Mouse (Mus musculus): ENCODE results near the gene Fabp7. TPM values are rescaled to one million over a fixed set of nuclear protein-coding genes. Genes with fewer than 3 reads are reported as not detected.

The Fabp7 gene
- total and polyA plus RNA-seq, 2 experiments from 2014 or later = 1,177 to 2,604 TPM

GRCm38 (mm10) chr10:57747127-57747526, 37.6 kb upstream of the Fabp7 start:
- no peak for TF ChIP-seq CTCF (IDR thresholded peaks at IDR 0.05; ENCODE audit: low read depth)
- Histone ChIP-seq H3K36me3 (ENCODE audit: insufficient read depth) (no peaks in the 10 kb centered on the region), H3K27me3 (ENCODE audit: insufficient read depth, low read length) (no peaks in the 10 kb centered on the region), H3K9me3 (ENCODE audit: low read length) (no peaks in the 10 kb centered on the region), H3K4me3 (ENCODE audit: low read depth, low read length) (no peak overlapping the region), H3K9ac (no peak overlapping the region), H3K4me2 (ENCODE audit: low read depth) (no peak overlapping the region), H3K27ac (ENCODE audit: low read depth, low read length) (no peak overlapping the region), H3K4me1 (ENCODE audit: insufficient read depth) (no peaks in the 10 kb centered on the region)
- DNase-seq (no peak), ATAC-seq (no peak)

GRCm38 (mm10) chr10:57753343-57753742, 31.3 kb upstream of the Fabp7 start:
- WGBS = 88% methylated on average over 1 of the region's 1 CpGs
- Histone ChIP-seq H3K4me1 (ENCODE audit: insufficient read depth) (no peaks in the 10 kb centered on the region), H3K4me3 (ENCODE audit: low read depth, low read length) (no peak overlapping the region), H3K9me3 (ENCODE audit: low read length) (no peaks in the 10 kb centered on the region), H3K36me3 (ENCODE audit: insufficient read depth) (no peaks in the 10 kb centered on the region), H3K27me3 (ENCODE audit: insufficient read depth, low read length) (no peaks in the 10 kb centered on the region), H3K27ac (ENCODE audit: low read depth, low read length) (no peak overlapping the region), H3K9ac (no peak overlapping the region), H3K4me2 (ENCODE audit: low read depth) (no peak overlapping the region)
- ATAC-seq (no peak), DNase-seq (no peak)
- TF ChIP-seq CTCF (IDR thresholded peaks at IDR 0.05; ENCODE audit: low read depth) = no peak

GRCm38 (mm10) chr10:57755201-57755736, 29.4 kb upstream of the Fabp7 start:
- WGBS = 97% methylated on average over 2 of the region's 2 CpGs
- ATAC-seq = no peak
- no peak overlapping the region for H3K9ac ChIP-seq
- H3K27ac ChIP-seq (ENCODE audit: low read depth, low read length) = no peak overlapping the region
- no peaks in the 10 kb centered on the region for H3K4me1 ChIP-seq (ENCODE audit: insufficient read depth)
- no peak for DNase-seq
- no peak overlapping the region for H3K4me2 ChIP-seq (ENCODE audit: low read depth)
- no peaks in the 10 kb centered on the region for H3K9me3 ChIP-seq (ENCODE audit: low read length)
- H3K4me3 ChIP-seq (ENCODE audit: low read depth, low read length) = no peak overlapping the region
- H3K27me3 ChIP-seq (ENCODE audit: insufficient read depth, low read length) = no peaks in the 10 kb centered on the region
- no peak for TF ChIP-seq CTCF (IDR thresholded peaks at IDR 0.05; ENCODE audit: low read depth)
- no peaks in the 10 kb centered on the region for H3K36me3 ChIP-seq (ENCODE audit: insufficient read depth)

- Histone ChIP-seq H3K27ac (ENCODE audit: low read depth, low read length) (no peak overlapping the region), H3K4me1 (ENCODE audit: insufficient read depth) (no peaks in the 10 kb centered on the region), H3K9me3 (ENCODE audit: low read length) (no peaks in the 10 kb centered on the region), H3K4me2 (ENCODE audit: low read depth) (no peak overlapping the region), H3K9ac (no peak overlapping the region), H3K4me3 (ENCODE audit: low read depth, low read length) (no peak overlapping the region), H3K27me3 (ENCODE audit: insufficient read depth, low read length) (no peaks in the 10 kb centered on the region), H3K36me3 (ENCODE audit: insufficient read depth) (no peaks in the 10 kb centered on the region)
- 92% methylated on average over 2 of the region's 2 CpGs for WGBS
- DNase-seq (no peak), ATAC-seq (no peak)
- TF ChIP-seq CTCF (IDR thresholded peaks at IDR 0.05; ENCODE audit: low read depth) = no peak
Observed at GRCm38 (mm10) chr10:57758999-57759398, 25.7 kb upstream of the Fabp7 start.

GRCm38 (mm10) chr10:57760694-57761093, 24.0 kb upstream of the Fabp7 start:
- no peak overlapping the region for H3K27ac ChIP-seq (ENCODE audit: low read depth, low read length)
- no peak overlapping the region for H3K4me3 ChIP-seq (ENCODE audit: low read depth, low read length)
- no peak overlapping the region for H3K9ac ChIP-seq
- no peak overlapping the region for H3K4me2 ChIP-seq (ENCODE audit: low read depth)
- ATAC-seq = no peak
- H3K36me3 ChIP-seq (ENCODE audit: insufficient read depth) = no peaks in the 10 kb centered on the region
- no peak for TF ChIP-seq CTCF (IDR thresholded peaks at IDR 0.05; ENCODE audit: low read depth)
- H3K27me3 ChIP-seq (ENCODE audit: insufficient read depth, low read length) = no peaks in the 10 kb centered on the region
- WGBS = 81% methylated on average over 3 of the region's 3 CpGs
- no peaks in the 10 kb centered on the region for H3K9me3 ChIP-seq (ENCODE audit: low read length)
- no peaks in the 10 kb centered on the region for H3K4me1 ChIP-seq (ENCODE audit: insufficient read depth)
- DNase-seq = no peak

- no peak for ATAC-seq
- 25% methylated on average over 1 of the region's 1 CpGs for WGBS
Observed at GRCm38 (mm10) chr10:57763044-57763443, 21.6 kb upstream of the Fabp7 start.

GRCm38 (mm10) chr10:57783289-57784130, 1.2 kb upstream of the Fabp7 start:
- 8% methylated on average over 12 of the region's 13 CpGs for WGBS
- H3K36me3 ChIP-seq (ENCODE audit: insufficient read depth) = no peaks in the 10 kb centered on the region
- H3K9ac ChIP-seq = peak overlapping the region; percentile 19
- ATAC-seq (peak; percentile 70), DNase-seq (peak; percentile 60)
- peaks cover 23% of the 10 kb centered on the region for H3K4me1 ChIP-seq (ENCODE audit: insufficient read depth)
- H3K27me3 ChIP-seq (ENCODE audit: insufficient read depth, low read length) = no peaks in the 10 kb centered on the region
- 0 out of 2 replicates have a peak overlapping the region, but pooled peaks have one; percentile 5 for H3K4me3 ChIP-seq (ENCODE audit: low read depth, low read length)
- peak overlapping the region; percentile 79 for H3K27ac ChIP-seq (ENCODE audit: low read depth, low read length)
- no peak for TF ChIP-seq CTCF (IDR thresholded peaks at IDR 0.05; ENCODE audit: low read depth)
- H3K9me3 ChIP-seq (ENCODE audit: low read length) = no peaks in the 10 kb centered on the region
- H3K4me2 ChIP-seq (ENCODE audit: low read depth) = peak overlapping the region; percentile 39

More at GRCm38 (mm10) chr10:57763044-57763443, 21.6 kb upstream of the Fabp7 start:
- H3K36me3 ChIP-seq (ENCODE audit: insufficient read depth) = no peaks in the 10 kb centered on the region
- no peaks in the 10 kb centered on the region for H3K27me3 ChIP-seq (ENCODE audit: insufficient read depth, low read length)
- H3K4me2 ChIP-seq (ENCODE audit: low read depth) = no peak overlapping the region
- no peak for DNase-seq
- H3K9me3 ChIP-seq (ENCODE audit: low read length) = no peaks in the 10 kb centered on the region
- H3K9ac ChIP-seq = no peak overlapping the region
- no peak overlapping the region for H3K4me3 ChIP-seq (ENCODE audit: low read depth, low read length)
- no peak overlapping the region for H3K27ac ChIP-seq (ENCODE audit: low read depth, low read length)
- no peaks in the 10 kb centered on the region for H3K4me1 ChIP-seq (ENCODE audit: insufficient read depth)
- no peak for TF ChIP-seq CTCF (IDR thresholded peaks at IDR 0.05; ENCODE audit: low read depth)
